24 mouse cellular contexts compared by ENCODE assay signal in genomic region chr4:101429073-101429472, GRCm38 (mm10). TPM values are rescaled to one million over a fixed set of nuclear protein-coding genes. Genes with fewer than 3 reads are reported as not detected.
DNase-seq lines count a peak whose midpoint lies in the region; ATAC-seq and TF ChIP-seq lines count a peak whose summit lies in the region.
"Had no signal": no experiment of that assay in that cellular context is flagged by ENCODE, and none has a peak within 500 bp of the region (broad histone marks: within the 10 kb centered on the region; RNA-seq: fewer than 3 reads in every experiment).

No protein-coding gene starts in this region.

- no peak overlapping the region for H3K9ac ChIP-seq in intestine, embryonic 16.5 days (ENCODE audit: low read depth, low read length)
- no peak overlapping the region for H3K9ac ChIP-seq in intestine, embryonic 15.5 days
- H3K9ac ChIP-seq in liver, embryonic 13.5 days: no peak overlapping the region
- no peak overlapping the region for H3K9ac ChIP-seq in liver, embryonic 16.5 days (ENCODE audit: low read depth, low read length)
- H3K9ac ChIP-seq: embryonic facial prominence, embryonic 15.5 days; hindbrain, embryonic 12.5 days had no signal

- H3K9me3 ChIP-seq in intestine, embryonic 16.5 days (ENCODE audit: control insufficient read depth, low read length): no peaks in the 10 kb centered on the region
- no peaks in the 10 kb centered on the region for H3K9me3 ChIP-seq in intestine, embryonic 15.5 days
- H3K9me3 ChIP-seq in liver, embryonic 13.5 days (replicated peaks): no peaks in the 10 kb centered on the region
- no peaks in the 10 kb centered on the region for H3K9me3 ChIP-seq in liver, embryonic 16.5 days (replicated peaks; ENCODE audit: control insufficient read depth, low read length)
- H3K9me3 ChIP-seq: embryonic facial prominence, embryonic 15.5 days; forebrain, embryonic 10.5 days; heart, embryonic 10.5 days; hindbrain, embryonic 12.5 days had no signal

- TF ChIP-seq CTCF in thymus, adult 2 months (IDR thresholded peaks at IDR 0.05; ENCODE audit: borderline replicate concordance, control insufficient read depth, extremely low read depth, insufficient read depth, low read length, poor library complexity): no peak

- H3K27me3 ChIP-seq in intestine, embryonic 16.5 days (replicated peaks; ENCODE audit: control insufficient read depth, insufficient read depth, low read length): no peaks in the 10 kb centered on the region
- H3K27me3 ChIP-seq in intestine, embryonic 15.5 days (replicated peaks): no peaks in the 10 kb centered on the region
- H3K27me3 ChIP-seq in liver, embryonic 13.5 days: no peaks in the 10 kb centered on the region
- H3K27me3 ChIP-seq in liver, embryonic 16.5 days (ENCODE audit: control insufficient read depth, insufficient read depth, low read depth, low read length): no peaks in the 10 kb centered on the region
- no peaks in the 10 kb centered on the region for H3K27me3 ChIP-seq in thymus, adult 2 months (ENCODE audit: control insufficient read depth, insufficient read depth, low read length)
- H3K27me3 ChIP-seq: CH12.LX; embryonic facial prominence, embryonic 15.5 days; hindbrain, embryonic 12.5 days; Patski had no signal

- no peak for TF ChIP-seq POLR2A in thymus, adult 2 months (IDR thresholded peaks at IDR 0.05; ENCODE audit: control insufficient read depth, extremely low read depth, insufficient read depth, low read length, poor library complexity)

- H3K4me1 ChIP-seq in intestine, embryonic 16.5 days (ENCODE audit: control insufficient read depth, insufficient read depth, low read length): no peaks in the 10 kb centered on the region; the same call in 1 of the 2 replicates
- H3K4me1 ChIP-seq in intestine, embryonic 15.5 days (replicated peaks): no peaks in the 10 kb centered on the region
- peaks cover 11% of the 10 kb centered on the region for H3K4me1 ChIP-seq in liver, embryonic 13.5 days (replicated peaks)
- H3K4me1 ChIP-seq in liver, embryonic 16.5 days (ENCODE audit: control insufficient read depth, low read depth, low read length): no peaks in the 10 kb centered on the region; the same call in 1 of the 2 replicates
- no peaks in the 10 kb centered on the region for H3K4me1 ChIP-seq in thymus, adult 2 months (replicated peaks; ENCODE audit: control insufficient read depth, insufficient read depth, low read length)
- H3K4me1 ChIP-seq: hindbrain, embryonic 12.5 days had no signal

- 0 out of 2 replicates have a peak, but pooled peaks have one; percentile 58 for ATAC-seq in intestine, embryonic 16.5 days
- ATAC-seq in intestine, embryonic 15.5 days: no peak
- peak; percentile 51; the same call in 1 of the 2 replicates for ATAC-seq in liver, embryonic 13.5 days (ENCODE audit: low read depth)
- ATAC-seq in liver, embryonic 16.5 days (ENCODE audit: low read depth): peak; percentile 56
- ATAC-seq: activated CD4-positive, CD25-positive, alpha-beta regulatory T cell, adult 4 months; forebrain, embryonic 14.5 days; Patski had no signal

- H3K27ac ChIP-seq in intestine, embryonic 16.5 days (ENCODE audit: low read length): no peak overlapping the region
- no peak overlapping the region for H3K27ac ChIP-seq in intestine, embryonic 15.5 days
- 0 out of 2 replicates have a peak overlapping the region, but pooled peaks have one; percentile 8 for H3K27ac ChIP-seq in liver, embryonic 13.5 days
- H3K27ac ChIP-seq in liver, embryonic 16.5 days (ENCODE audit: low read length): peak overlapping the region; percentile 57
- no peak overlapping the region for H3K27ac ChIP-seq in thymus, adult 2 months (ENCODE audit: control insufficient read depth, insufficient read depth, low read length)
- H3K27ac ChIP-seq: embryonic facial prominence, embryonic 15.5 days; forebrain, embryonic 10.5 days; gastrocnemius, adult 2 months; heart, embryonic 10.5 days; hindbrain, embryonic 12.5 days had no signal

- no peak overlapping the region for H3K4me3 ChIP-seq in intestine, embryonic 16.5 days (ENCODE audit: low read length)
- H3K4me3 ChIP-seq in intestine, embryonic 15.5 days (replicated peaks): no peak overlapping the region
- no peak overlapping the region for H3K4me3 ChIP-seq in liver, embryonic 13.5 days (replicated peaks)
- H3K4me3 ChIP-seq in liver, embryonic 16.5 days (ENCODE audit: low read depth, low read length): no peak overlapping the region
- H3K4me3 ChIP-seq in thymus, adult 2 months (ENCODE audit: control insufficient read depth, insufficient read depth, low read length): no peak overlapping the region
- H3K4me3 ChIP-seq: embryonic facial prominence, embryonic 15.5 days; erythroblast, embryonic 14.5 days; forebrain, embryonic 10.5 days; gastrocnemius, adult 2 months; heart, embryonic 10.5 days; hindbrain, embryonic 12.5 days had no signal

- DNase-seq in liver, embryonic 13.5 days: no peak
- no peak for DNase-seq in liver
- no peak for DNase-seq in thymus, adult 2 months
- no peak for DNase-seq in left cerebral cortex, adult 9 months (ENCODE audit: low spot score in 2 of 2)
- DNase-seq: adrenal gland, postnatal 14 days; cerebellum, postnatal 10 days; embryo, embryonic 11 days; gastrocnemius, adult 2 months; gastrocnemius, postnatal 36 days; heart, adult 18-20 months; heart, postnatal 10 days; heart, postnatal 4 days had no signal

- no peaks in the 10 kb centered on the region for H3K36me3 ChIP-seq in intestine, embryonic 16.5 days (ENCODE audit: control insufficient read depth, insufficient read depth, low read length)
- no peaks in the 10 kb centered on the region for H3K36me3 ChIP-seq in intestine, embryonic 15.5 days
- H3K36me3 ChIP-seq in liver, embryonic 13.5 days: no peaks in the 10 kb centered on the region
- H3K36me3 ChIP-seq in liver, embryonic 16.5 days (ENCODE audit: control insufficient read depth, insufficient read depth): no peaks in the 10 kb centered on the region
- H3K36me3 ChIP-seq in thymus, adult 2 months (ENCODE audit: control insufficient read depth, insufficient read depth, low read length): no peaks in the 10 kb centered on the region
- H3K36me3 ChIP-seq: embryonic facial prominence, embryonic 15.5 days; hindbrain, embryonic 12.5 days had no signal

- WGBS in intestine, embryonic 16.5 days: 54% methylated on average over 2 of the region's 2 CpGs
- 65% methylated on average over 2 of the region's 2 CpGs for WGBS in intestine, embryonic 15.5 days
- 70% methylated on average over 2 of the region's 2 CpGs for WGBS in liver, embryonic 13.5 days (ENCODE audit: insufficient replicate concordance)
- 40% methylated on average over 2 of the region's 2 CpGs for WGBS in liver, embryonic 16.5 days (ENCODE audit: insufficient replicate concordance)
- 96% methylated on average over 2 of the region's 2 CpGs for WGBS in thymus, adult 2 months

- H3K4me2 ChIP-seq in intestine, embryonic 16.5 days (ENCODE audit: low read depth, low read length): no peak overlapping the region
- H3K4me2 ChIP-seq in intestine, embryonic 15.5 days (replicated peaks): no peak overlapping the region
- H3K4me2 ChIP-seq in liver, embryonic 13.5 days: no peak overlapping the region
- no peak overlapping the region for H3K4me2 ChIP-seq in liver, embryonic 16.5 days (ENCODE audit: low read depth, low read length)
- H3K4me2 ChIP-seq: embryonic facial prominence, embryonic 15.5 days; hindbrain, embryonic 12.5 days had no signal

RNA-seq across cellular contexts. Expression of gene Ak4, which starts 10.0 kb away (rescaled TPM):
- polyA plus RNA-seq in intestine, embryonic 16.5 days (2015; fragmentation: Nextera tagmentation; extraction: Ambion mirVana): 18.9 and 19.9 TPM in 2 replicates
- 19.4 and 25.1 TPM in 2 replicates for polyA plus RNA-seq in intestine, embryonic 15.5 days (2015; fragmentation: Nextera tagmentation; extraction: Ambion mirVana)
- polyA plus RNA-seq in liver, embryonic 13.5 days (2015; fragmentation: Nextera tagmentation; extraction: Ambion mirVana): 7.1 and 9.4 TPM in 2 replicates
- 21.1 and 24.3 TPM in 2 replicates for polyA plus RNA-seq in liver, embryonic 16.5 days (2015; fragmentation: Nextera tagmentation; extraction: Ambion mirVana)
- polyA plus RNA-seq in thymus, adult 2 months (2012; rRNA removed): 0.71 and 1.5 TPM in 2 replicates

Comparison
In these comparisons a context has a peak if more than half of its experiments do, and no peak if none do; other contexts are left out.
1. H3K27ac ChIP-seq: peak in liver, embryonic 13.5 days (single experiment) and liver, embryonic 16.5 days (single experiment); none in intestine, embryonic 16.5 days (single experiment), intestine, embryonic 15.5 days (single experiment) and thymus, adult 2 months (single experiment).